Mouse (Mus musculus) hindbrain, embryonic 11.5 days (tissue): ENCODE measurements at regions not wholly inside any gene's neighbourhood (a gene's known extent, or its start where the extent isn't known, plus 50 kb on each side); places are given as distances from the start of the nearest gene placed in this dataset.
"Not testable (repeated sequence)": the region's sequence is repeated elsewhere in the genome, so short reads cannot be mapped to it uniquely, and the experiment has no call there.

Experiments
- ATAC-seq: fragments of 200-750 bp; cut with Nextera tagmentation; 2 replicates; pipeline ENCODE4 v1.8.0; 2017; ENCODE audit warnings: mild to moderate bottlenecking, moderate TSS enrichment, moderate library complexity; ENCODE audit not compliant: low FRiP score
- DNase-seq: peaks from one replicate; pipeline ENCODE4 v3.0.0-alpha.2; 2015; ENCODE audit warnings: low spot score
- H3K27ac ChIP-seq: fragments of 300-500 bp; sonication (generic); 2 replicates; pipeline ENCODE4 v1.5.1; 2014; ENCODE audit warnings: mild to moderate bottlenecking, low read depth, low read length
- H3K27me3 ChIP-seq: fragments of 300-500 bp; sonication (generic); 2 replicates; pipeline ENCODE4 v1.6.1; 2014; ENCODE audit warnings: mild to moderate bottlenecking, low read length, moderate library complexity, mixed read lengths; ENCODE audit not compliant: control insufficient read depth, insufficient read depth
- H3K36me3 ChIP-seq: fragments of 300-500 bp; sonication (generic); 2 replicates; pipeline ENCODE4 v1.6.1; 2014; ENCODE audit warnings: mild to moderate bottlenecking, low read length, moderate library complexity, mixed read lengths; ENCODE audit not compliant: control insufficient read depth, insufficient read depth
- H3K4me1 ChIP-seq: fragments of 300-500 bp; sonication (generic); replicated peaks from 2 replicates; pipeline ENCODE4 v1.6.1; 2014; ENCODE audit warnings: low read length, mixed read lengths; ENCODE audit not compliant: control insufficient read depth, insufficient read depth
- H3K4me2 ChIP-seq: fragments of 300-500 bp; sonication (generic); replicated peaks from 2 replicates; pipeline ENCODE4 v1.6.1; 2014; ENCODE audit warnings: mild to moderate bottlenecking, low read depth, low read length
- H3K4me3 ChIP-seq: fragments of 300-500 bp; sonication (generic); 2 replicates; pipeline ENCODE4 v1.5.1; 2014; ENCODE audit warnings: low read depth, low read length
- H3K9ac ChIP-seq: fragments of 300-500 bp; sonication (generic); 2 replicates; pipeline ENCODE4 v1.6.1; 2014; ENCODE audit warnings: low read depth, low read length
- H3K9me3 ChIP-seq: fragments of 300-500 bp; sonication (generic); 2 replicates; pipeline ENCODE4 v1.6.1; 2016; ENCODE audit warnings: low read length; ENCODE audit not compliant: control insufficient read depth
- WGBS: fragments of 180-500 bp; shearing (Covaris S2); extraction: QIAGEN DNeasy Blood & Tissue Kit; methylation state at CpG from one replicate; pipeline ENCODE4 v1.1.7; 2014; 5-methylcytosine and 5-hydroxymethylcytosine counted together

- not testable (repeated sequence) for H3K4me1 ChIP-seq, H3K27me3 ChIP-seq, H3K36me3 ChIP-seq, H3K4me2 ChIP-seq, H3K27ac ChIP-seq, H3K9ac ChIP-seq, H3K9me3 ChIP-seq, H3K4me3 ChIP-seq
- peak; percentile 31 for DNase-seq
- peak; percentile 78 for ATAC-seq
- 35% methylated on average over 10 of the region's 27 CpGs for WGBS
Measured at GRCm38 (mm10) chrX:97141170-97142085, 69.0 kb downstream of the Pgr15l start.

GRCm38 (mm10) chrX:97142237-97142636 lies 69.8 kb downstream of the Pgr15l start:
- peak overlapping the region; percentile 16; the same call in 1 of the 2 replicates for H3K4me3 ChIP-seq
- H3K9ac ChIP-seq, result no peak overlapping the region
- no peak overlapping the region for H3K27ac ChIP-seq
- no peaks in the 10 kb centered on the region for H3K9me3 ChIP-seq
- peak; percentile 0 for DNase-seq
- no peaks in the 10 kb centered on the region for H3K36me3 ChIP-seq
- H3K4me1 ChIP-seq, result no peaks in the 10 kb centered on the region
- H3K27me3 ChIP-seq, result no peaks in the 10 kb centered on the region
- peak overlapping the region; percentile 14; the same call in 1 of the 2 replicates for H3K4me2 ChIP-seq
- peak; percentile 35; the same call in 1 of the 2 replicates for ATAC-seq

GRCm38 (mm10) chrX:97156155-97156554 lies 83.8 kb downstream of the Pgr15l start:
- no peak overlapping the region for H3K9ac ChIP-seq
- ATAC-seq (no peak), DNase-seq (no peak)
- H3K9me3 ChIP-seq, result no peaks in the 10 kb centered on the region
- H3K36me3 ChIP-seq, result no peaks in the 10 kb centered on the region
- H3K4me3 ChIP-seq, result no peak overlapping the region
- 90% methylated on average over 2 of the region's 2 CpGs for WGBS
- no peak overlapping the region for H3K4me2 ChIP-seq
- no peaks in the 10 kb centered on the region for H3K4me1 ChIP-seq
- no peak overlapping the region for H3K27ac ChIP-seq
- no peaks in the 10 kb centered on the region for H3K27me3 ChIP-seq
